Mouse (Mus musculus) CD8-positive naive resting alpha-beta T cell, adult 2 months (primary cell): ENCODE data around the gene Apc2.

Experiments
- DNase-seq, 2 experiments: peaks; one replicate each; pipeline ENCODE4 v3.0.0; 2022; ENCODE audit warnings: low read depth in 2 of 2, low spot score in 2 of 2

Apc2 gene

DNA sequence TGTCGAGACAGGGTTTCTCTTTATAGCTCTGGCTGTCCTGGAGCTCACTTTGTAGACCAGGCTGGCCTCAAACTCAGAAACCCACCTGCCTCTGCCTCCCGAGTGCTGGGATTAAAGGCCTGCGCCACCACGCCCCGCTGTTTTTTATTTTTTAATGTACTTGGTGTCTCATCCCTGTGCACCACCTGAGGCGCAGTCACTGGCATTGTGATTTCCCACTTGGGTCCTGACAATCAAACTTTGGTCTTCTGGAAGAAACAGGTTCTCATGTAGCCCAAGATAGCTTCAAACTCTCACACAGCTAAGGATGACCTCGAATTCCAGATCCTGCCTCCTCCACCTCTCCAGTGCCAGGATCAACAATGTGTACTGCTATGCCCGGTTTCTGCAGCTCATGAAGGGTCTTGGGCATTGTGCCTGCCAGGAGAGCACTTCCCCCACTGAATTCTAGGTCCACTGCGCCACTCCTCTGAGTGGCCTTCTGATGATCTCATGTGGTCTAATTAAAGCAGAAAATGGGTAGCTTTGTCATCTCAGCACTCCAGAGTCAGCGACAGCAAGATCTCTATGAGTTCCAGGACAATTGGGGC, 32.9 kb upstream of the Apc2 start:
- no peak for DNase-seq

DNA sequence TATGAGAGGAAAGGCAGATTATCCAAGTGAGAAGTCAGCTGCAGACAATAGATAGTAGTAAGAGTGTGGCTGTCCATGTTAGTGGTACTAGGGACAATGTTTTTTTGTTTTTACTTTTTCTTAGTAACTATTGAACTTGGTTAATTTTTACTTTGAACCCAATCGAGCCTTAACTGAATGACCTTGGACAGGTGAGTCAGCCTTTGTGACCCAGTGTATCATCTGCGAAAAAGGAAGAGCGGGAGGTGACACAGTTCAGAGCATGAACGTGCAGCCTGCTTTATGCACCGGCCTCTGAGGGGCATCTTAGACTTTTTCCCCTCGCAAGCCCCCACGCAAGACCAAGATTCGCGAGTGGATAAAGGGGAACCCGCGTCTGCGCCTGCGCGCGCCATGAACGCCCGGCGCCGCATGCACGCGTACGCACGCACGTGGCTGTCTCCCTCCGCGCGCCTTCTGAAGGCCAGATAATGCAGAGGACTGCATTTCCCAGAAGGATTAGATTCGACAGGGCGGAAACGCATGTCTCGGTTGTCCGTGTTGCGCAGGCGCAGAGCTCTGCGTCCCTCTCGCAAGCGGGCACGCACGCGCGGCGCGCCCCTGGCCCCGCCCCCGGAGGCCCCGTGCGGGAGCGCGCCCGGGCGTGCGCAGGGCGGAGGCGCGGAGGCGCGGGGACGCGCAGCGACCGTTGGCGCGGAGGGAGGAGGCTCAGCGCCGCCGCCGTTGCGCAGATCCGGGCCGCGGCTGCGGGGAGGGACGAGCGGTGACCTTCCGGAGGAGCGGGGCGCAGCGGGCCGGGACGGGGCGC, 31.2 kb upstream of the Apc2 start:
- peak; percentile 96 for DNase-seq

DNA sequence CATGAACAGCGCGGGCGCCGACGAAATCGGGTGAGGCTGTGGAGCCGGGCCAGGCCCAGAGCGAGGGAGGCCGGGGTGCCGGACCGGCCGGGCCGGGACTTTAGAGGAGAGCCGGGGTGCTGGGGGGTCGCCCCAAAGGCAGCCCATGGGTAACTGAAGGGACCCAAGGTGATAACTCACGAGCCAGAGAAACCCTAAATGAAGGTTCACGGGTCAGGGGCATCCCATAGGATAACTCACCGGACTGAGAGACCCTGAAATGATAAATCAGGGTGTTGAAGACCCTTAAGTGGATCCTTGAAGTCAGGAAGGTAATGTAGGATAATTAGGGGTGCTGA, 30.7 kb upstream of the Apc2 start:
- DNase-seq, result no peak

DNA sequence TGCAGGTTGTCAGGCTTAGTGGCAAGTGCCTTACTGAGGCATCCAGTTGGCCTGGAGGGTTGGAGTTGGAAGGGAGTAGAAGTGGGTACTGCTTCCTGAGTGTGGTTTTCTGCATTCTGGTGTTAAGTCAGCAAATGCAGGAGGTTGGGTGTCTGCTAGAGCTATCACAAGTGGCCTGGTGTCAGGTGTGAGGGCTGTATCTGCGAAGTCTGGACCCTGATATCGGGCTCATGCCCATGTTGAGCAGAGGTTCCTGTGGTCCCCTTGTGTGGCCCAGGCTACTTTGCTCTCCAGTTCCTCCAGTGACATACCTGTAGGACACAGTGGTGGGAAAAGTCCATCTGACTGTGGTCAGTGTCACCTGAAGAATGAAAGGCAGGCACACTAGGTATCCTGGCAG, 25.7 kb upstream of the Apc2 start:
- DNase-seq, result no peak

DNA sequence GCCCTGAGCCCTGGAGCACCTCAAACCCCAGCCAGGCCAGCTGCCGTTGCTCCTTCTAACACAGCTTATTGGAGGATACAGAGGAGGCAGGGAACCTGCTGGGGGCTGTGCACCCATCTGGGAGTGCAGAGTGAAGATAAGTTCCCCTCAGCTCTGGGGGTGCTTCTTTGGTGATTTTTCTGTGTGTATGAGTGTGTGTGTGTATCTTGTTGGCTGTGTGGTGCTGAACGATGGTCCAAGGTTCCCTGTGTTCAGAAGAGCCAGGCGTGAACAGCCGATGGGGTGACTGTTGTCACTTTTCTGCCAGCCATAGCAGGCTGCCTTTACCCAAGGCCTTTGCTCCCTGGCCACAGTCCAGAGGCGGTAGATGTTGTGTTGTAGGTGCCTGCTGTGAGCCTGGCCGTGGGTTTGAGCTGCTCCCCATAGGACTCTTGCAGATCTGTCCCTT, 25.0 kb upstream of the Apc2 start:
- DNase-seq, result no peak

DNA sequence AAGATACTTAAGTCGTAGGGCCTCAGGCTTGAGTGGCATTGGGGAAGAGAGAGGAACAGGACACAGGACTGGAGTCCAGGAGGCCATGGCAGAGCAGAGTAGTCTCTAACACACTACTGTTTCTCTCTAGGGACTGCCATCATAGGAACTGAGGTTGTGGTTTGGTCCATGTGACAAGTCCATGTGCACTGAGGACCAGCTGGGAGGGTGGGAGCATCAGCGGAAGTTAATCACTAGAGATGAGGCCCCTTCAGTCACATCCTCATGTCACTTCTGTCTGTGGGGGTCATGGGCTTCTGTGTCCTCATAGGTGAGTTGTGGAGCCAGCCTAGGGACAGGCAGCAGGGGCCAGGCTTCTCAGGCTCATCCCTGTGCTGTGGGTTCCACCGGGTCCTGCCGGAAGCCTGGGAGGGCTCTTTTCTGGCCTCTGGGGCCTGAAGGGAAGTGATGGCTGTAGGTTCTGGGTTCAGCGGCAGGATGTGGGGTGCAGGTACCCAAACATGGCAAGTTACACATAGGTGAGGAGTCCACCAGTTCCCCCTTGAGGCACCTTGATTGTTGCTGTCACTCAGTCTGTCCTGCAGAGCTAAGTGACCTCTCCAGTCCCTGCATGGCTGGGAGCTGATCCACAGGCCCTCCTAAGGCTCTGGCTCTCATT, 24.5 kb upstream of the Apc2 start:
- DNase-seq, result peak in 1 of 2 experiments; percentile 32

DNA sequence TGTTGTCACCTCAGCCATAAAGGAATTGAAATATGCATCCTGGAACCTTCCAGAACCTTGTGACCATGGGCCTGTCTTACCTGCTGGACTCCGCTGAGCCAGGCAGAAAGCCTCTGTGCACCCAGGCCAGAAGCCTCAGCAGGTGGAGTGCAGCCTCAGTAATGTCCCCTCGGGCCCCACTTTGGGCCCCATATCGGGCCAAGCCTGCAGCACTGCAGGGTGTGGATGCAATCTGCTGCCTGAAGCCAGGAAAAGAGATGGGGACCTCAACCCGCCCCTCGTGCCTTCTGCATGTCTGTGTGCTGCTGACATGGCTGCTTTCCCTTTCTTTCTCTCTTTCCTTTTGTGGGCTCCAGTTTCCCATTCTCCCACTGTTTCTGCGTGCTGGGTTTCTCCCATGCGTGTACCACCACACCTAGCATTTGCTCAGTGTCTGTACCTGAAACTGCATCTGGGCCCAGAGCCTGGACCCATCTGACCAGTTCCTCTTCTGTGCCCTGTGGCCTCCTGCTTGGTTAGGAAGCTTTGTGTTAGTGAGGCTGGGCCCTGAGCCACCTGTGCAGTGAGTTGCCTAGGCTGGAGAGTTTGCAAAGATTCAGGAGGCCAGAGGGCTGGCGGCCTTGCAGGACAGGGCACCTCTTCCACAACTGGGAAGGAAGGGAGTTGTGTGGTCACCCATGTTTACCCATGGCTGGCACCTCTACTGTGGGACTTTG, 23.7 kb upstream of the Apc2 start:
- DNase-seq, result no peak

DNA sequence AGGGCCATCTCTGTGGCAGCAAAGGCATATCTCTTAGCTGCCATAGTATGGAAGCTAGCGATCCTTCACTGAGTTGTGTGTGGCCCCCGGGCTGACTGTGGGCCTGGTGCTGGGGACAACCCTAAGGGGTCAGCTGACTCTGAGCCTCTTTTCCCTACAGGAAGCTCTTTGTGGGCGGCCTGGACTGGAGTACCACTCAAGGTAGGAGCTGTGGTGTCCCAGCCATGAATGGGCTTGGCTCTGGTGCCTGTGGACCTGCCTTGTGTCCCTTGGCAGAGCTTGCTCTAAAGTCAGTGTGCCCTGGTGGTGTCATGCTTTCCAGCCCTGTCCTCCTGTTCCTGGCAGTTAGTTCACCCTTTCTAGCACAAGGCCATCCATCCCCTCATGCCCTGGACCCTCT, 21.9 kb upstream of the Apc2 start:
- DNase-seq, result no peak

DNA sequence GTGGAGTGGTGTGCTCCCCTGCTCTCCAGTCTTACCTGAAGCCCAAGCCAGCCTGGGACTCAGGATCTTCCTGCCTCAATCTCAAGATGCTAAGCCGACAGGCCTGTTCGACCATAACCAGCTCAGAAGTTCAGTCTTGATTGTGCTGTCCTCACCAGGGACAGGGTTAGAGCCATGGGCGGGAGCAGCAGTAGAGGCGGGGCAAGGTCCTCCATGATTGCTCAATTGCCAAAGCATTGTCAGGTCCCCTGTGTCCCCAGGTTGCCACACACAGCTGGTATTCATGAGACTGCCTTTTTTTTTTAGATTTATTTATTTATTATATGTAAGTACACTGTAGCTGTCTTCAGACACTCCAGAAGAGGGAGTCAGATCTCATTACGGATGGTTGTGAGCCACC, 19.5 kb upstream of the Apc2 start:
- no peak for DNase-seq

DNA sequence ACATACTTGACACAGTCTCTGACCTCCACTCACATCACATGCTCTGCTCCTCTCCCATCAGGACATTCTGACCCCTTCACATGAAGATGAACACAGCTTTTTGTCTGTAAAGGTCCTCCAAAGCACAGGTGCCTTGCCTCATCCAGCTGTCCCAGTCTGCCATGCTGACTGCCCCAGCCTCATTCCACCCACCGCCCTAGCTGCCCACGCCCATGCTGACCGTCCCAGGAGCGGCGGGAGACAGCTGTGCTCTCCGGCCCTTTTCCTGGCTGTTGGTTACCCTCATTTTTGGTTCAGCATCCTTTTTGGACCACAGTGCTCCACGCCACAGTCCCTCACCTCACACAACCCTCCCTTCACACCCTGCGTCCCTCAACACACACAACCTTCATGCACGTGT, 17.4 kb upstream of the Apc2 start:
- DNase-seq, result no peak

DNA sequence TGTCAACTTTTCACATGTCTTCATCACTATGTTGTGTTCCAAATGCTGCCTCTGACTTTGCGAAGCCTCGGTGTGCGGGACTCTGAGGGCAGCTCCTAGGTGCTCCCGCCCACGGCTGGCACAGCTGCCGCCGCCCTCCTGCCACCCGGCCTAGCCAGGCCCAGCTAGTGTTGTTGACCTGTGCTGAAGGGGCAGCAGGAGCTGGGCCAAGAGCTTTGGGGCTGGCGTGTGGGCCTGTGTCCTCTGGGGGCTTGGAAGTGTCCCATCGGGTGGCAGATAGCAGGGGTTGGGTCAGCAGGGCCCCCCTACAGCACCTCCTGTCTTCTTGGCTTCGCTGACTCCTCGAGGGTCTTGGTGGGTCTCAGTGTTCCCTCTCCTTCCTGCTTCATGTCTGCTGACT, 16.5 kb upstream of the Apc2 start:
- DNase-seq, result no peak

DNA sequence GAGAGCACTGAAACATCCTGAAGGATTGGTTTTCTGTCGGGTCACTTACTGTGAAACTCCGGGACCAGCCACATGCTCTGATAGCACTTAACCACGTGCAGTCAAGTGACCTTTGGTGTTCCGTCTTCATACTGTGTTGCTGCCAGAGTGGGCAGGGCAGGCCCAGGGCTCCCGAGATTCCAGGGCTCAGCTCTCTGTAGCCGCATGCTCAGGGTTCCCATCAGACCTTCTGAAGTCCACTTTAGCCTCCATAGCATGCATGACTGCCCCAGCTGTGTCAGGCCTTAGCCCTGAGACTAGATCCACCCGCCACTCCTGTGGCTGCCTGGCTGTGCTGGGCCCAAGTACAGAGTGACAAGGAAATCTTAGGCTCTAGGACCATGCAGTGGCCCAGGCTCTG, 14.5 kb upstream of the Apc2 start:
- DNase-seq, result no peak

DNA sequence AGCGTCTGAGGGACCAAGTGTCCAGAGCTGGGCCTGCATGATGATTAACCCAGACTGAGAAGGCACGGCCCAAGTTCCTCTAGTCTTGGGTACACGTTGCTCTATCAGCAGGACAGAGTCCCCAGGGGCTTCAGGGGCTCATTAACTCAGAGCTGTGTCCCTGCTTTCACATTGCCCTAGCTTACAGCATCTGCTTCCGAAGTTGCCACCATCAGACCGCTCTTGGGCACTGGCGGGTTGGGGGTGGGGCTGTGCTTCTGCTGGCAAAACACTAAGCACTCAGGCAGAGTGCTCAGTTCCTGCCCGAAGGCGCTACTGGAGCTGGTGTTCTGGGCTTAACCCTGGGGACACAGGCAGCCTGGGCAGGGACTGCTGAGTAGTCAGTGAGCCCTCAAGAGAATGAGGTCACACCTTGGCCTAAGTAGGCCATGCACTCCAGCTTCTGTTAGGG, 13.8 kb upstream of the Apc2 start:
- no peak for DNase-seq

DNA sequence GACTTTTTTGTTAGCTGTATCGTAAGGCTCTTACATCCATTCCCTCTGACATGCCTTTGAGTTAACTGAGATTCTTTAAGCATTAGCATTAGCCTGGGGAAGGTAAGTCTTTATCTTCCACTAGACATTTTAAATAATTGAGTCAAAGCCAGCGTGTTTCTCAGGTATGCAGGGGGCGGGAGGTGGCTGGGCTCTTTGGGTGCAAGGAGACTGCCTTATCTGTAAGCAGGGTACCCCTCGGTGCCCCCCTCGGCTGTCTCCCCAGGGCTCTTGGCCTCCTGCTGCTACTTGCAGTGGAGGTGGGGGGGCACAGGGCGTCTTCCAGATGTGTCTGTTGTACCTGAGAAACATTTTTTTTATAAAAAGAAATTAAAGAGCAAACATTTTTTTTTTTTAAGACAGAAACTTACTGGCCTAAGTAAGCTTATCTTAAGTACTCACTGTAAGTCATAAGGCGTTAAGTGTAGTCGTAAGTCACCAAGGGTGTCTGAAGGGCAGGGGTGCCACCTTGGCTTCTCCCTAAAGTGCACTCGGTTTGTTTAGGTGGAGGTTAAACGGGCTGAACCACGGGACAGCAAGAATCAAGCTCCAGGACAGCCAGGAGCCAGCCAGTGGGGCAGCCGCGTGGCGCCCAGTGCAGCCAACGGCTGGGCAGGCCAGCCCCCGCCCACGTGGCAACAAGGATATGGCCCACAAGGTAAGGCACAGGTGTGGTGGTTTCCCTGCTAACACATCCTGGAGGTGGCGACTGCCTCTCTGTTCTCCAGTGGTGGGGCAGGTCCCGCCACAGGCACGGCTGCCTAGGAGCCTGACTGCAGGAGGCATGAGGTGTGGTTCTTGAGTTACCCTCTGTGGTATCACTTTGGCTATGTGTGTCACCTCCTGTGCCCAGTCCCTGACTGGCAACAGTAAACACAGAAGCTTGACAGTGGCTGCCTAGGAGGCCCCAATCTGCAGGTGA, 13.0 kb upstream of the Apc2 start:
- no peak for DNase-seq

DNA sequence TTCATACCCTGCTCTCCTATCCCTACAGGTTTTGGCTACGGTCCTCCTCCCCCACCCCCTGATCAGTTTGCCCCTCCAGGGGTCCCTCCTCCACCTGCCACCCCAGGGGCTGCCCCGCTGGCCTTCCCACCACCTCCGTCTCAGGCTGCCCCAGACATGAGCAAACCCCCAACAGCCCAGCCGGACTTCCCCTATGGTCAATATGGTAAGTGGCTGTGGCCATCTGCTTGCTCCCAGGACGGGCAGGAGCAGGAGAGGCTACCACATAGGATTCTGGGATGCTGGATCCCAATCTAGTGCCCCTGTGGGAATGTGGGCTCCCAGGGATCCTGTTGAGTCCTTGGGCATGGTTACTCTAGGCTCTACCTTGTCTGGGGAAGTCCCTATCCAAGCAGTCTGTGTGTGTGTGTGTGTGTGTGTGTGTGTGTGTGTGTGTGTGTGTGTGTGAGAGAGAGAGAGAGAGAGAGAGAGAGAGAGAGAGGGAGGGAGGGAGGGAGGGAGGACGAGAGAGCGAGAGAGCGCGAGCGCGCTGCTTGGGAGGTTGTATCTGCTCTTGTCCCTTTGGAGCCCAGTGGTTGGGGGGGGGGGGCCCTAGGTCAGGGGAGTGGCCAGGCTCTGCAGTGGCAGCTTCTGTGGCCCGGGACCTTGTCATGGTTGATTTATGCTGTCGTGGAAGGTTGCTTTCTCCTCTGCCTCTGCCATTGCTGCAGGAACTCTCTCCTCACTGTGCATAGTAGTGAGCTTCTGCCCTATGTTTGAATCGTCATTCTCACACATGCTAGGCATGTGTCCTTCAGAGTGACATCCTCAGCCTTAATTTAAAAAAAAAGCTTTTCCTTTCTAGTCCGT, 10.3 kb upstream of the Apc2 start:
- no peak for DNase-seq

DNA sequence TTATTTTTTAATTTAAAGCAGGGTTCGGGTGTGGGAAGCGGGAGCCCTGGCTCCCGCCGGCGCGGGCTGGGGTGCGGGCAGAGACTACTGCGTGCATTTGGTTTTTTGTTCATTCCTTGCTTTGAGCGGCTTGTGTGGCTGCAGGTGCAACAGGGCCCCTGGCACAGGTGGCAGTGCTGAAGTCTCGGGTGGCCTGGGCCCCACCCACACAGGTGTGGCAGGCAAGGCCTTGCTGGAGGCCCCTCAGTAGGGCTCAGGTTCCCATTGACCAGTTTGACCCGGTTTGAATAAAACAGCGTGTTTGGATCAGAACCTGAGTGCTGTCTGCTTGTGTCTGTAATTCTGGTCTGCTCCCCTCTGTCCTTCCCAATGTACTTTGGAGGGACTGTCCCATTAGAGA, 7.7 kb upstream of the Apc2 start:
- DNase-seq, result no peak

DNA sequence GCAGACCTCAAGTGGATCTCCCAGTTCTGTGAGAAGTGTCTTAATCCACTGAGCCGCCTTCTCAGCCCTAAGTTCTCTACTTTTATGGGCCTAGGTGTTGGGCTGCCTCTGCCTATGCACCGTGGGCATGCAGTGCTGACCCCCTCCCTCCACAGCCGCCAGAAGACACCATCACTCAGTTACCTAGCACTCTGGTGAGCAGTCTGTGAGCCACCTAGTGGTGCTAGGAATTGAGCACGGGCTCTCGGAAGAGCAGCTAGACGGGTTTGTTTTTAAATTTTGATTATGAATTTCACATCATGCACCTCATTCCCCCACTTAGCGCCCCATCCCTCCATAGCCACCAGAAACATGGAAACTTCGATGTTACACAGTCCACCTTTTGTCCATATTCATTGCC, 7.1 kb upstream of the Apc2 start:
- no peak for DNase-seq

DNA sequence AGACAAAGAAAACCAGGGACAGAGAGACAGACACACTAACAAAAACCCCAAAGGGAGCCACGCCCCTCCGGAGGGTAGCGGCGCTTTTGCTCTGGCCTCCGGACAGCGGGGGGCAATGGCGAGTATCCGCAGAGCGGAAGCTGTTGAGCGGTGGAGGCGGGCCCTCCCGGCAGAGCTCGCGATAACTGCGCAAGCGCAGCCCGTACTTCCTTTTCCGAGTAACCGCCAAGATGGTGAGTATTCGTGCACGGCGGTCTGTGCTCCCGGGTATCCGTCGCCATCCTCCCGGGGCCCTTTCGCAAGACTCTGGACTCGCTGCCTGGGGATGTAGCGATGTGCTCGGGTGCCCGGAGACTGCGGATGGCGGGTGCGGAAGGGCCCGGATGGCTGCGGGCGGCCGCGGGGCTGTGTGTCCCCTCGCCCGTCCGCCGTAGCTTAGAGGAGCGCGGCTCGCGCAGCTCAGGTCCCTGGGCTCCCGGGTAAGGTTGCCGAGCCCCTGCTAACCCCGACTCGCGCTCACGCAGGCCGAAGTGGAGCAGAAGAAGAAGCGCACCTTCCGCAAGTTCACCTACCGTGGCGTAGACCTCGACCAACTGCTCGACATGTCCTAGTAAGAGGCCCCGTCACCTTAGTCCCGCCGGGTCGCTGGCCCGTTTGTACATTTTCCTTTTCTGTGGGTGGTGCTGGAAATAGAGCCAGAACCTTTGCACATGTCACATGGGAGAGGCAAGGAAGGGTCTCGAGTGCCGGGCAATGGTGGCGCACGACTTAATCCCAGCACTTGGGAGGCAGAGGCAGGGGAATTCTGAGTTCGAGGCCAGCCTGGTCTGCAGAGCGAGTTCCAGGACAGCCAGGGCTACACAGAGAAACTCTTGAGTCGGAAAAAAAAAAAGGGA, 3.3 kb upstream of the Apc2 start, which contains the start of gene Rps15:
TSS of gene Rps15 (plus strand) at position 203 of the 896 bp plus-strand sequence.
- peak; percentile 89 to 93 for DNase-seq

DNA sequence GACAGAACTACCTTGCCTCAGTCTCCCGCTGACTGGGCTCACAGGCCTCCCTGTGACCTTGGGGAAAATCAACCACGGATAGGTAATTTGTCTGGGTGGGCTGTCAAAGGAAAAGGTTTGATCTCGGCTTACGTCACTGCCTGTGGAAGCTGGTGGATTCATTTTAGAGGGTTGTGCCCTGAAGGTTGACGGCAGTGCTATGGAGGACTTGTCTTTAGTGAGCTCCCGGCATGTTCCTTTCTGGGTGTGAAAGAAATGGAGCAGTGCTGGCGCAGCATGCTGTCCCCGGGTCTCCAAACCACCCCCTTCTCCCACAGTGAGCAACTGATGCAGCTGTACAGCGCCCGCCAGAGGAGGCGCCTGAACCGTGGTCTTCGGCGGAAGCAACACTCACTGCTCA, 2.5 kb upstream of the Apc2 start:
- peak in 1 of 2 experiments; percentile 14 for DNase-seq
